Mouse (Mus musculus) induced T-regulatory cell, adult 2 months (primary cell): ENCODE data around the gene Numb.

Source experiments
- DNase-seq: peaks from one replicate; pipeline ENCODE4 v3.0.0-alpha.2; 2012; ENCODE audit warnings: low read depth

Numb gene

GRCm38 (mm10) chr12:83782669-83783068 lies 139.1 kb downstream of the Numb start:
- no peak for DNase-seq

DNA sequence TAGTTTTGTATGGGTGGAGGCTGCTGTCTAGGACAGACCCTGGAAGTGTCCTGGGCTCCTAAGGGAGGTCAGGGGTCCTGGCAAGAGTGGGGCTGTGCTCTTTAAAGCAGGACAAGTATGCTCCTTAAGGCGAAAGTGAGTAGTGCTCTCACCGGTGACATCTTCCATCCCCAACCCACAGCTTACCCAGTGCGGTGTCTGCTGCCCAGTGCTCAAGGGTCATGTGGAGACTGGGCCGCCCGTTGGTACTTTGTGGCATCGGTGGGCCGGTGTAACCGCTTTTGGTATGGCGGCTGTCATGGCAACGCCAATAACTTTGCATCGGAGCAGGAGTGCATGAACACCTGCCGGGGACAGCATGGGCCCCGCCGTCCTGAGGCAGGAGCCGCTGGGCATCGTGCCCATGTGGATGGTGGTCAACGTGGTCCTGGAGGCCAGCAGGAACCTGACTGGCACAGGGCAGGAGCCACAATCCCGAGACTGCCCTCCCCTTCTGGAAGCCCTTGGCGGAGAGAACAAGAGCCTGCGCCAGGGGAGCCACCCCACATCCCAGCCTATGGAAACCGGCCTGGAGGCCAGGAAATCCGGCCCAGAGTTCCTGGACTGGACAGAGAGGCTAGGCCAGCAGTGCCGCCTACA lies 140.0 kb downstream of the Numb start:
- DNase-seq: no peak

DNA sequence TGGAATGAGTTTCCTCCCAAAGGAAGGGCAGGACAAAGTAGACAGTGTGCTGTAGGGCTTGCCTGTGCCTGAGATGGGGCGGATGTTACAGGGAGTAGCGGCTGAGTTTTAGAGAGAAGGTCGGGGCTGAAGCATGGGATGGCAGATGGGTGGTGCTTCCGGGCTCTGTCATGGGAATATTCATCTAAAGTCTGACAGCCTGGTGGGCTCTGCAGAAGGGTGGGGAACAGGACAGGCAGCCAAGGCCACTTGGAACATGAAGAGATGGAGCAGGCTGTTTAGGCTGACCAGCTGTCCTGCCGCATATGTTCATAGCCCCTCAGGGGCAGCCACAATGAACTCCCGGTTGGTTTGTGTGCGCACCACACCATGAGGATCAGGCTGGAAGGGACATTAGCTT lies 140.5 kb downstream of the Numb start:
- DNase-seq: no peak

- DNase-seq: no peak
These were observed 141.6 kb downstream of the Numb start for GRCm38 (mm10) chr12:83780181-83780580.

DNA sequence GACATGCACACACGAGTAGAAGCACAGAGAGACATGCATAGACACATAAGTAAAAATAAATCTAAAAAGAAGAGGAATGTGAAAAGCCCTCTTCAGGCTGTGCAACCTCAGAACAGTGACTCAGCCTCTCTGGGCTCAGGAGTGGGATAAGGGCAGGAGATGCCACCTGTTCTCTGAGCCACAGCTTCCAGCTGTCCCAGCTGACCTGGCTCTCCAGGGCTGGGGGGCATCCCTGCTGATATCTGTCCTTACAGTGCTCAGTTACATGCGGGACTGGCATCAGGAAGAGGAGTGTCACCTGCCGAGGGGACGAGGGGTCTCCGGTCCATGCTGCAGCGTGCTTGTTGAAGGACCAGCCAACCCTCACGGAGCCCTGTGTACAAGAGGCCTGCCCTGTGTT lies 145.0 kb downstream of the Numb start:
- no peak for DNase-seq

DNA sequence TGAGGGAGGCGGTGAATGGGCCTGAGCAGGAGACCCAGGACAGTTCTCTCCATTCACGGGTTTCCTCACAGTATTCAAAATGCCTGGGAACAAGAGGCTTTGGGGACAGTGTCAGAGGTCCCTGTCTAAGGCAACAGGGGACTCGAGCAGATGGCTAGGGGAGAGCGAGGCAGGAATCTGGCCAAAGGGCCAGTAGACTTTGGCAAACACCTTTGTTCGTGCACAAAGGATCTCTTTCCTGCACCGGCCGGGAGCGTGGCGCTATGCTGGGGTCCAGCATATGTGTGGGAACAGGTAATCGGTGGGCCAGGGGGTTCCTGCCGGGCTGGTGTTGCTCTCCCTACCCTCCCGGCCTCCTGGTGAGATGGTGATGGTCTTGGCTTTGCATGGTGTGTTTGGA lies 146.1 kb downstream of the Numb start:
- DNase-seq: no peak

DNA sequence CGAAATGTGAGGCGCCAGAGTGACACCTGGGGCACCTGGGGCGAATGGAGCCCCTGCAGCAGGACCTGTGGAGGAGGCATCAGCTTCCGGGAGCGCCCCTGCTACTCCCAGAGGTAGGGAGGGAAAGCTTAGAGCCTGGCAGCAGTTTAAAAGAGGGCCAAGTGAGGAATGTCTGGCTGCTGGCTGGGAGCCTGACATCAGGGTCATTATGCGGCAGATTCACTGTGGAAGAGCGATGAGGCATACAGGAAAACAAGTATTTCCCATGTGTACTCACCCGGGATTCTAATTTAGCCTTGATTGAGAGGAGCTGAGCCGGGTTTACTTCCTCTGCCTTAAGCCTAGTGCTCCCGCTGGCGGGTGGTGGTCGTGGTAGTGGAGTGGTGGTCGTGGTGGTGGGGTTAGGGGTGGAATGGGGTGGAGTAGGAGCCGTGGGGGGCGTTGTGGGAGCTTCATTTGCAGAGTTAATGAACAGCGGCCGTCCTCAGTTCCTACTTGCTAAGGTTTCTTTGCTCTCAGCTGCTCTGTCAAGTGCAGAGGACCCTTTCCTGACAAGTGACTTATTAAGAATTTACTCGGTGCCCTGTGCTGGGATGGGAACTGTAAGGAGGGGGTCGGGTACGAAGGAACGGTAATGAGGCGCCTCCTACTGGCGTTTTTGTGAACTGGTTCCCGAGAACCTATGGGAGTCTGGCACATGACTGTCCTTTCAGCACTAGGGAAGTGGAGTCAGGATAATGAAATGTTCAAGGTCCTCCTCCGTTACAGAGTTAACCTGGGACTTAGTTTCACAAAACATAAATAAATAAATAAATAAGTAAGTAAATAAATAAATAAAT lies 151.1 kb downstream of the Numb start:
- peak; percentile 72 for DNase-seq

GRCm38 (mm10) chr12:83768235-83768899 lies 153.4 kb downstream of the Numb start:
- no peak for DNase-seq

DNA sequence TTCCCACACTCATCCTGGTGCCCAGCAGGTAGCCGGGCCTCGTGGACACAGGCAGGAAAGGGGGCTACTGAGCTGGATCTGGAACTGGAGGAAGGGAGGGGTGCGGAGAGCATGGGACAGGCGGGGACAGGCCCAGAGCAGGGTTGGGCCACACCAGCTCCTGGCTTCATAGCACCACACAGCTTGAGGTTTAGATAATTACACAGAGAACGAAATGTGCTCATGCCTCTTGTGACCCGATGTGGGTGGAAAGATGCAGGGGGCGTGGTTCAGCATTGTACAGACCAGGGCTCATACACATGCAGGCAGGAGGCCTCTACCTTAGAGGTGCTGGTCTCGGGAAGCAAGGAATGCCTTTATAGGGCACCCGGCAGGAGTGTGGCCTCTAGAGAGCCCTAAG lies 153.9 kb downstream of the Numb start:
- DNase-seq: no peak

DNA sequence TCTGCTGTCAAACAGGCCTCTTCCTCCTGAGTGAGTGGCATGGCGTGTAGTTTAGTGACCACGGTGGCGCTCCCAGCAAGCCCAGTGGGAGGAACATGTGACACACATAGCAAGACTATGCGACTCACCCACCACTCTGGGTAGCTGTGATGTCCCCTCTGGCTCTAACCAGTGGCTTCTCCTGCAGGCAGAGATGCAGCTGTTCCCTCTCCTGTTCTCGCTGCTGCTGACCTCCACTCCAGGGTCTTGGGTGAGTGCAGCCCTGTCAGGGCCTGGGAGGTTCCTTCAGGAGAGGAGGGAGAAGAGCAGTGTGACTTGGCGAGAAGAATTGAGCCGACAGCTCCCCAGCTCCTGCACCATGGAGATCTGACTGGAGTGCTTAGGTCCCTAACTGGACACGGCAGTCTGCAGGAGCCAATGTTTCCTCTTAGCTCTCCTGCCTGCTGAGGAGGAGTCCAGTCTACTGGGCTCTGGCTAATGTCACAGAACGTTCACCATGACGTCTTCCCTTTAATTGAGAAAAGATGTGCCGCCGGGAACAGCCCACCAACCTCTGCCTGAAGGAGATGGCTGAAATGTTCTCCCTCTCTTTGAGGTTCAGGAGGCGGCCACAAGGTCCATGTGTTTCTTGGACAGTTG lies 155.7 kb downstream of the Numb start:
- DNase-seq: no peak

- no peak for DNase-seq
These were observed 157.2 kb downstream of the Numb start for GRCm38 (mm10) chr12:83764519-83764918.

DNA sequence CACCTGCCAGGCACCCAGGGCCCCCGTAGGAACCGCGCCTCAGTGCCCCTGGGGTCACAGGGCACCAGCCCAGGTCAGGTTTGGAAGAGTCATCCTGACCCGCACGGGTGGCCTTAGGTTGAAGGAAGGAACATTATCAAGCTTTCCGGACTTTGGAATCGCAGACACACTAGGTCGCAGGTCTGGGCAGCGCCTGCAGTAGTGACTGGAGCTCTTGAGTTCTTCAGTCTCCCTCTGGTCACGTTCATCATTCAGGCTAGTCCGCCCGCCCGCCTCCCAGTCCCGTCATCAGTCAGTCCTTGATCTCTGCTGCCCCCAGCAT lies 157.7 kb downstream of the Numb start:
- no peak for DNase-seq

GRCm38 (mm10) chr12:83763311-83764043 lies 158.3 kb downstream of the Numb start, which contains the start of gene Papln:
Gene Papln (plus strand): TSS chr12:83763634.
- peak; percentile 53 for DNase-seq

GRCm38 (mm10) chr12:83762706-83763105 lies 159.0 kb downstream of the Numb start:
- peak; percentile 57 for DNase-seq

- DNase-seq: no peak
These were observed 161.5 kb downstream of the Numb start for GRCm38 (mm10) chr12:83760201-83760600.

DNA sequence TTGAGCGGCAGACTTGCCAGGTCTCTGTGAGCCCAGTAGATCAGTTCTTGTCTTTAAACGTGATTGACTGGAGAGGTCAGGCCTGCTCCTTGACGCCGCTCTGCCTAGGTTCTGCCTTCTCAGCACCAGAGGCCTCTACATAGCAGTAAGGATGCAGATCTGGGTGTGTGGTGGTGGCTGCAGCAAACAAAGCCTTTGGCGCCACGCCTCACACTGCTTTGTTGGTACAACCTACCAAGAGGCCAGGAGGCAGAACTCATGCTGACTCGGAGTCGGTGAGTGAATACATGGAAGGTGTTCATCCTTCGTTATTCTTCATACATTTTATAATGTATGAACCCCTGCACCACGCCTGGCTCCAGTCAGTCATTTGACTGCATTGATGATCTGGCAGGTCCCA lies 163.0 kb downstream of the Numb start:
- no peak for DNase-seq

DNA sequence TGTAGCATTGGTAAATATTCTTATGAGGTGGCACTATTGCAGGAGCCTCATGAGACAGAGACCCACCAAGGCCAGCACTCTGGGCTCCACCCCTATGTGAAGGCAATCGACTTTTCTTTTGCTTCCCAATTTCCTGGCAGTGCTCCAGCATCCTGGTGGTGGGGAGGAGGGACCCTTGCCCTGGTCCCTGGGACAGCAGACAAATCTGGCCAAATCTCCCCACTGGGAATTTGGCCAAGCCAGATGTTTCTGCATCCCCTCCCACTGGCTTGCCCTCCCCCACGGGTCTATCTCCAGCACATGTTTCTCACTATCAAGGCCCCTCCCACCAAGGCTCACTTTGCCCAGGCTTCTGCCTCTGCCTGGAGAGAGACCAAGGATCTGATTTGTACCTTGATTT lies 169.2 kb downstream of the Numb start:
- DNase-seq: no peak

GRCm38 (mm10) chr12:83749186-83749585 lies 172.5 kb downstream of the Numb start:
- DNase-seq: no peak
